Mouse (Mus musculus) neutrophil, adult 5-6 weeks (primary cell): ENCODE measurements around the gene Pde10a. TPM values are rescaled to one million over a fixed set of nuclear protein-coding genes. Genes with fewer than 3 reads are reported as not detected.

Source experiments
- ATAC-seq: fragments of 151-379, 151-347 bp; 2 replicates; pipeline ENCODE4 v1.8.0; 2017; ENCODE audit warnings: mild to moderate bottlenecking, moderate TSS enrichment; ENCODE audit not compliant: insufficient number of reproducible peaks, poor library complexity, low FRiP score, severe bottlenecking; ENCODE audit errors: extremely low read depth
- total RNA-seq: library from RNA; stranded (forward); fragments of 200-1000 nt; gene quantifications from 2 replicates; pipeline ENCODE4 v1.2.3, GENCODE M21; 2017

The Pde10a gene
- total RNA-seq, 1 experiment from 2014 or later = not detected

GRCm38 (mm10) chr17:8634476-8634875, 109.3 kb downstream of the Pde10a start:
- ATAC-seq = no peak

GRCm38 (mm10) chr17:8636231-8636630, 111.1 kb downstream of the Pde10a start:
- ATAC-seq = no peak

GRCm38 (mm10) chr17:8636691-8637090, 111.5 kb downstream of the Pde10a start:
- ATAC-seq = no peak

- ATAC-seq = no peak
Observed at GRCm38 (mm10) chr17:8637181-8637580, 112.0 kb downstream of the Pde10a start.

- no peak for ATAC-seq
Observed at GRCm38 (mm10) chr17:8639703-8640380, 114.7 kb downstream of the Pde10a start.

GRCm38 (mm10) chr17:8640741-8641480, 115.7 kb downstream of the Pde10a start:
- no peak for ATAC-seq

- no peak for ATAC-seq
Observed at GRCm38 (mm10) chr17:8641491-8641890, 116.3 kb downstream of the Pde10a start.

- ATAC-seq = no peak
Observed at GRCm38 (mm10) chr17:8642356-8642755, 117.2 kb downstream of the Pde10a start.

GRCm38 (mm10) chr17:8647372-8647871, 122.2 kb downstream of the Pde10a start:
- no peak for ATAC-seq

GRCm38 (mm10) chr17:8648310-8648709, 123.1 kb downstream of the Pde10a start:
- ATAC-seq = no peak

GRCm38 (mm10) chr17:8652681-8653262, 127.6 kb downstream of the Pde10a start:
- no peak for ATAC-seq

GRCm38 (mm10) chr17:8657661-8658060, 132.5 kb downstream of the Pde10a start:
- ATAC-seq = no peak

GRCm38 (mm10) chr17:8658751-8659454, 133.7 kb downstream of the Pde10a start:
- ATAC-seq = no peak

- ATAC-seq = no peak
Observed at GRCm38 (mm10) chr17:8666912-8667311, 141.7 kb downstream of the Pde10a start.

- ATAC-seq = no peak
Observed at GRCm38 (mm10) chr17:8674651-8675050, 149.5 kb downstream of the Pde10a start.

- no peak for ATAC-seq
Observed at GRCm38 (mm10) chr17:8686356-8686755, 161.2 kb downstream of the Pde10a start.

- ATAC-seq = no peak
Observed at GRCm38 (mm10) chr17:8688096-8688495, 162.9 kb downstream of the Pde10a start.

GRCm38 (mm10) chr17:8698265-8698664, 173.1 kb downstream of the Pde10a start:
- ATAC-seq = no peak

GRCm38 (mm10) chr17:8698793-8699192, 173.6 kb downstream of the Pde10a start:
- ATAC-seq = no peak
